In the genomic region with DNA sequence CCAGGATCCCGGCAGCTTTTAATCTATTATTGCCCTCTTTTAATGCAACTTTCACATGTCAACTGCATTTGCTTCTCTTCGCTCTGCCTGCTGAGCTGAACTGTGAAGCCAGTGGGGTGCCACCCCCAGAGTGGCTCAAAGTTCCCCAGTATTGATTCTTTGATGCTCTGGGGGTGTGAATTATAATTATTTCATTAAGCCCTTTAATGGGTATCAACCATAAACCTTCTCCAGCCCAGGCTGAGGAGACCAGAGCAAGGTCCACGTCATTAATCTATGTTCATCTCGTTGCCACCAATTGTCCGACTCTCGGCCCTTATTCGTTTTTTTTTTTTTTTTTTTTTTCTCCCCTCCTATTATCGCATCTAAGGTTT, we compare ENCODE assay signal across 14 mouse cellular contexts. TPM values are rescaled to one million over a fixed set of nuclear protein-coding genes. Genes with fewer than 3 reads are reported as not detected.
DNase-seq lines count a peak whose midpoint lies in the region; ATAC-seq and TF ChIP-seq lines count a peak whose summit lies in the region.
"Had no signal": no experiment of that assay in that cellular context is flagged by ENCODE, and none has a peak within 500 bp of the region (broad histone marks: within the 10 kb centered on the region; RNA-seq: fewer than 3 reads in every experiment).

No protein-coding gene starts in this region.

- H3K4me2 ChIP-seq in embryonic facial prominence, embryonic 13.5 days: no peak overlapping the region
- H3K4me2 ChIP-seq in hindbrain, embryonic 11.5 days (replicated peaks; ENCODE audit: low read depth, low read length): no peak overlapping the region
- H3K4me2 ChIP-seq in midbrain, embryonic 13.5 days (replicated peaks): peak overlapping the region; percentile 12; the same call in 1 of the 2 replicates
- H3K4me2 ChIP-seq: liver, embryonic 12.5 days had no signal

- no peak overlapping the region for H3K9ac ChIP-seq in embryonic facial prominence, embryonic 13.5 days
- no peak overlapping the region for H3K9ac ChIP-seq in hindbrain, embryonic 11.5 days (ENCODE audit: low read depth, low read length)
- peak overlapping the region; percentile 47; the same call in 1 of the 2 replicates for H3K9ac ChIP-seq in midbrain, embryonic 13.5 days (replicated peaks)
- H3K9ac ChIP-seq: liver, embryonic 12.5 days had no signal

- WGBS in embryonic facial prominence, embryonic 13.5 days: 78% methylated on average over 8 of the region's 8 CpGs
- WGBS in hindbrain, embryonic 11.5 days: 39% methylated on average over 8 of the region's 8 CpGs
- WGBS in midbrain, embryonic 13.5 days: 33% methylated on average over 7 of the region's 8 CpGs
- 55% methylated on average over 8 of the region's 8 CpGs for WGBS in cerebellum, adult 2 months

- no peaks in the 10 kb centered on the region for H3K27me3 ChIP-seq in embryonic facial prominence, embryonic 13.5 days
- H3K27me3 ChIP-seq in hindbrain, embryonic 11.5 days (ENCODE audit: control insufficient read depth, insufficient read depth, low read length): no peaks in the 10 kb centered on the region
- no peaks in the 10 kb centered on the region for H3K27me3 ChIP-seq in midbrain, embryonic 13.5 days
- H3K27me3 ChIP-seq in cerebellum, adult 2 months (ENCODE audit: control insufficient read depth, insufficient read depth, low read length): no peaks in the 10 kb centered on the region
- H3K27me3 ChIP-seq: liver, embryonic 12.5 days had no signal

- peak overlapping the region; percentile 83; the same call in 1 of the 2 replicates for H3K27ac ChIP-seq in embryonic facial prominence, embryonic 13.5 days
- H3K27ac ChIP-seq in hindbrain, embryonic 11.5 days (ENCODE audit: low read depth, low read length): peak overlapping the region; percentile 66; the same call in 1 of the 2 replicates
- peak overlapping the region; percentile 76 for H3K27ac ChIP-seq in midbrain, embryonic 13.5 days
- no peak overlapping the region for H3K27ac ChIP-seq in cerebellum, adult 2 months (ENCODE audit: insufficient read depth, low read length)

- no peak for TF ChIP-seq CTCF in cerebellum, adult 2 months (IDR thresholded peaks at IDR 0.05; ENCODE audit: borderline replicate concordance, insufficient read depth, low read depth, low read length)

- peak; percentile 23 for DNase-seq in CD4-positive helper T cell, adult 2 months (ENCODE audit: low read depth, low spot score)
- DNase-seq in hindbrain, embryonic 11.5 days (ENCODE audit: low spot score): no peak
- no peak for DNase-seq in cerebellum, adult 2 months
- DNase-seq in frontal cortex, postnatal 36 days (ENCODE audit: low spot score in 2 of 2): no peak
- no peak for DNase-seq in left cerebral cortex, adult 18-20 months (ENCODE audit: low spot score in 2 of 2)
- DNase-seq: gastrocnemius, postnatal 14 days; heart, postnatal 36 days; kidney, adult 2 months; lung, postnatal 14 days; right cerebral cortex, postnatal 4 days; thymus, postnatal 14 days had no signal

- TF ChIP-seq POLR2A in cerebellum, adult 2 months (IDR thresholded peaks at IDR 0.05; ENCODE audit: borderline replicate concordance, insufficient read depth, low read length): no peak

- no peak overlapping the region for H3K4me3 ChIP-seq in embryonic facial prominence, embryonic 13.5 days
- H3K4me3 ChIP-seq in hindbrain, embryonic 11.5 days (ENCODE audit: low read depth, low read length): no peak overlapping the region
- no peak overlapping the region for H3K4me3 ChIP-seq in midbrain, embryonic 13.5 days (replicated peaks)
- H3K4me3 ChIP-seq in cerebellum, adult 2 months (replicated peaks; ENCODE audit: insufficient read depth, low read depth, low read length): no peak overlapping the region
- H3K4me3 ChIP-seq: liver, embryonic 12.5 days had no signal

- peaks cover 32% of the 10 kb centered on the region for H3K36me3 ChIP-seq in embryonic facial prominence, embryonic 13.5 days
- no peaks in the 10 kb centered on the region; the same call in 1 of the 2 replicates for H3K36me3 ChIP-seq in hindbrain, embryonic 11.5 days (ENCODE audit: control insufficient read depth, insufficient read depth, low read length)
- H3K36me3 ChIP-seq in midbrain, embryonic 13.5 days: peaks cover 36% of the 10 kb centered on the region

- H3K9me3 ChIP-seq in embryonic facial prominence, embryonic 13.5 days: no peaks in the 10 kb centered on the region
- no peaks in the 10 kb centered on the region for H3K9me3 ChIP-seq in hindbrain, embryonic 11.5 days (ENCODE audit: control insufficient read depth, low read length)
- H3K9me3 ChIP-seq in midbrain, embryonic 13.5 days: no peaks in the 10 kb centered on the region
- H3K9me3 ChIP-seq: liver, embryonic 12.5 days had no signal

- ATAC-seq in embryonic facial prominence, embryonic 13.5 days (ENCODE audit: insufficient number of reproducible peaks, insufficient read depth, low FRiP score, low TSS enrichment, low read depth): no peak
- peak; percentile 25 for ATAC-seq in hindbrain, embryonic 11.5 days (ENCODE audit: low FRiP score)
- peak; percentile 13; the same call in 1 of the 2 replicates for ATAC-seq in midbrain, embryonic 13.5 days
- ATAC-seq: liver, embryonic 12.5 days had no signal

- H3K4me1 ChIP-seq in embryonic facial prominence, embryonic 13.5 days: peaks cover 45% of the 10 kb centered on the region
- no peaks in the 10 kb centered on the region; the same call in 1 of the 2 replicates for H3K4me1 ChIP-seq in hindbrain, embryonic 11.5 days (replicated peaks; ENCODE audit: control insufficient read depth, insufficient read depth, low read length)
- peaks cover 57% of the 10 kb centered on the region for H3K4me1 ChIP-seq in midbrain, embryonic 13.5 days (replicated peaks)
- peaks cover 17% of the 10 kb centered on the region; the same call in 1 of the 2 replicates for H3K4me1 ChIP-seq in cerebellum, adult 2 months (ENCODE audit: control insufficient read depth, insufficient read depth, low read length)

RNA-seq across cellular contexts. Expression of gene Hspa8, which starts 8.1 kb away (rescaled TPM):
- polyA plus RNA-seq in embryonic facial prominence, embryonic 13.5 days (2015; fragmentation: Nextera tagmentation; extraction: Ambion mirVana): 2,195 and 2,229 TPM in 2 replicates
- 3,718 and 3,764 TPM in 2 replicates for polyA plus RNA-seq in hindbrain, embryonic 11.5 days (2014; fragmentation: Nextera tagmentation; extraction: Ambion mirVana)
- 2,863 and 3,076 TPM in 2 replicates for polyA plus RNA-seq in midbrain, embryonic 13.5 days (2015; fragmentation: Nextera tagmentation; extraction: Ambion mirVana)
- 2,645 and 2,703 TPM in 2 replicates for polyA plus RNA-seq in cerebellum, adult 2 months (2012; rRNA removed)
- total RNA-seq in left cerebral cortex, adult 18-20 months (2021): 1,000 to 10,000 TPM; 2,352 to 2,482 TPM
